Mouse (Mus musculus) adrenal gland, adult 8-10 months (tissue): ENCODE data around the gene Lrfn2. TPM values are rescaled to one million over a fixed set of nuclear protein-coding genes. Genes with fewer than 3 reads are reported as not detected.

Source experiments
- DNase-seq: peaks from one replicate; pipeline ENCODE4 v3.0.0; 2022
- total RNA-seq, 4 experiments: library from RNA; stranded (reverse); gene quantifications; 2 replicates each; pipeline ENCODE4 v1.2.4; 2022

Lrfn2 gene
- total RNA-seq: under 1 TPM; 0.25 to 0.64 (median 0.46) TPM

GRCm38 (mm10) chr17:48931621-48932405, at the start of gene Lrfn2:
Lrfn2 (plus strand) TSS chr17:48932379.
- peak; percentile 42 for DNase-seq

GRCm38 (mm10) chr17:48887472-48888385, 44.5 kb upstream of the Lrfn2 start:
- no peak for DNase-seq

GRCm38 (mm10) chr17:48905286-48906040, 26.7 kb upstream of the Lrfn2 start:
- DNase-seq: no peak

GRCm38 (mm10) chr17:48913437-48913836, 18.7 kb upstream of the Lrfn2 start:
- no peak for DNase-seq

GRCm38 (mm10) chr17:48917411-48917810, 14.8 kb upstream of the Lrfn2 start:
- no peak for DNase-seq

- no peak for DNase-seq
Observed at GRCm38 (mm10) chr17:48918458-48918857, 13.7 kb upstream of the Lrfn2 start.

- no peak for DNase-seq
Observed at GRCm38 (mm10) chr17:48922905-48923304, 9.3 kb upstream of the Lrfn2 start.

- DNase-seq: no peak
Observed at GRCm38 (mm10) chr17:48925426-48925825, 6.8 kb upstream of the Lrfn2 start.

- no peak for DNase-seq
Observed at GRCm38 (mm10) chr17:48930994-48931393, 1.2 kb upstream of the Lrfn2 start.

- DNase-seq: no peak
Observed at GRCm38 (mm10) chr17:48932406-48932906, 277 bp downstream of the Lrfn2 start.

- no peak for DNase-seq
Observed at GRCm38 (mm10) chr17:48932916-48933315, 737 bp downstream of the Lrfn2 start.

GRCm38 (mm10) chr17:48935201-48935600, 3.0 kb downstream of the Lrfn2 start:
- no peak for DNase-seq

GRCm38 (mm10) chr17:48936445-48937141, 4.4 kb downstream of the Lrfn2 start:
- no peak for DNase-seq

GRCm38 (mm10) chr17:48938711-48939220, 6.6 kb downstream of the Lrfn2 start:
- no peak for DNase-seq

- no peak for DNase-seq
Observed at GRCm38 (mm10) chr17:48946315-48946714, 14.1 kb downstream of the Lrfn2 start.

GRCm38 (mm10) chr17:48946765-48947164, 14.6 kb downstream of the Lrfn2 start:
- DNase-seq: no peak

- no peak for DNase-seq
Observed at GRCm38 (mm10) chr17:48951250-48951649, 19.1 kb downstream of the Lrfn2 start.

GRCm38 (mm10) chr17:48956033-48956631, 24.0 kb downstream of the Lrfn2 start:
- no peak for DNase-seq

- DNase-seq: no peak
Observed at GRCm38 (mm10) chr17:48960161-48960698, 28.1 kb downstream of the Lrfn2 start.

- DNase-seq: no peak
Observed at GRCm38 (mm10) chr17:48962646-48963045, 30.5 kb downstream of the Lrfn2 start.

GRCm38 (mm10) chr17:48963740-48964139, 31.6 kb downstream of the Lrfn2 start:
- DNase-seq: no peak
